Mouse (Mus musculus): ENCODE measurements at regions not wholly inside any gene's neighbourhood (a gene's known extent, or its start where the extent isn't known, plus 50 kb on each side); places are given as distances from the start of the nearest gene placed in this dataset.

- Histone ChIP-seq H3K27me3 (ENCODE audit: control insufficient read depth, insufficient read depth, low read length) (no peaks in the 10 kb centered on the region), H3K4me3 (ENCODE audit: low read depth, low read length) (no peak overlapping the region), H3K27ac (ENCODE audit: insufficient read depth, low read depth, low read length) (no peak overlapping the region), H3K36me3 (ENCODE audit: control insufficient read depth, insufficient read depth, low read length) (no peaks in the 10 kb centered on the region), H3K4me1 (ENCODE audit: control insufficient read depth, insufficient read depth, insufficient read length, low read length) (no peaks in the 10 kb centered on the region)
- TF ChIP-seq POLR2A (IDR thresholded peaks at IDR 0.05; ENCODE audit: low read depth, low read length) (no peak), CTCF (IDR thresholded peaks at IDR 0.05; ENCODE audit: extremely low read depth, insufficient read length, insufficient replicate concordance, low read depth, low read length) (no peak)
- WGBS: 81% methylated on average over 8 of the region's 8 CpGs
Observed at GRCm38 (mm10) chr16:23686783-23687182, 166.2 kb upstream of the Masp1 start.

DNA sequence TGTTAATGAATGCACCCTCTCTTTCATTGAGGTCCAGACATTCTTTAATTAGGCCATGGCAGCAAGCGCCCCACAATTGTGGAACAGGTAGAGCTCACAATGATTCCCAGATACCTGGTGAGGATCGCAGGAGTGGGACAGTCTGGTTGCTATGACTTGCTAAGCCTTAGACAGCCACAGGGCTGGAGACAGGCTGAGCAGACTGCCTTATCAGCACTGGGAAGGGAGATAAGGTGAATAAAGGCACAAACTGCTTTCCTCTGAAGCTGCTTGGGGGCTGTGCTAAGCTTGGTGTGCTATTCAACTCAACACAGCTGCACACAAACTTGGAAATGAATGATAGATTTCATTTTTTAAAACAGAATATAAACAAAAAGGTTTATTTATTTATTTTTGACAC lies 159.8 kb upstream of the Masp1 start:
- H3K4me3 ChIP-seq (ENCODE audit: low read depth, low read length): no peak overlapping the region
- H3K4me1 ChIP-seq (ENCODE audit: control insufficient read depth, insufficient read depth, insufficient read length, low read length): no peaks in the 10 kb centered on the region
- WGBS: 21% methylated on average over 2 of the region's 2 CpGs
- H3K36me3 ChIP-seq (ENCODE audit: control insufficient read depth, insufficient read depth, low read length): no peaks in the 10 kb centered on the region
- TF ChIP-seq POLR2A (IDR thresholded peaks at IDR 0.05; ENCODE audit: low read depth, low read length) (no peak), CTCF (IDR thresholded peaks at IDR 0.05; ENCODE audit: extremely low read depth, insufficient read length, insufficient replicate concordance, low read depth, low read length) (no peak)
- H3K27me3 ChIP-seq (ENCODE audit: control insufficient read depth, insufficient read depth, low read length): no peaks in the 10 kb centered on the region
- no peak overlapping the region for H3K27ac ChIP-seq (ENCODE audit: insufficient read depth, low read depth, low read length)

GRCm38 (mm10) chr16:23672375-23672774 lies 151.8 kb upstream of the Masp1 start:
- Histone ChIP-seq H3K4me3 (ENCODE audit: low read depth, low read length) (no peak overlapping the region), H3K4me1 (ENCODE audit: control insufficient read depth, insufficient read depth, insufficient read length, low read length) (no peaks in the 10 kb centered on the region), H3K27ac (ENCODE audit: insufficient read depth, low read depth, low read length) (no peak overlapping the region), H3K27me3 (ENCODE audit: control insufficient read depth, insufficient read depth, low read length) (no peaks in the 10 kb centered on the region), H3K36me3 (ENCODE audit: control insufficient read depth, insufficient read depth, low read length) (no peaks in the 10 kb centered on the region)
- TF ChIP-seq POLR2A (IDR thresholded peaks at IDR 0.05; ENCODE audit: low read depth, low read length) (no peak), CTCF (IDR thresholded peaks at IDR 0.05; ENCODE audit: extremely low read depth, insufficient read length, insufficient replicate concordance, low read depth, low read length) (no peak)
- 68% methylated on average over 6 of the region's 6 CpGs for WGBS

DNA sequence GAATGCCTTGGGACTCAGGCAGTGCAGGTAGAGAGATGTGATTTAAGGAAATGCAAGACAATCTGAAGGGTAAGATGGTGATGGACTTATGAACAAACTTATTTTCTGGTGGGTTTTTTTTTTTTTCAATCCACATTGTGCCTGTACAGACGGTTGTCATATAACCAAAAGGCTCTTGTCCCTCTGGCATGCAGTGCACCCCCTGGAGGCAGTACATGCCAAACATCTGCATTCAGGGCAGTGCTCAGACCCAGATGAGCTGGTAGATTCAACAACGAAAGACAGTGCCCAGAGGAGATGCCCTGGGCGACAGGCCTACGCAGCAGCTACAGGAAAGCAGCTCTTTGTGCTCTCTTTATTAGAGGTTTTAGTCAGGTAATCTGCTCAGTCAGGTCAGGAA lies 149.5 kb upstream of the Masp1 start:
- Histone ChIP-seq H3K4me1 (ENCODE audit: control insufficient read depth, insufficient read depth, insufficient read length, low read length) (no peaks in the 10 kb centered on the region), H3K4me3 (ENCODE audit: low read depth, low read length) (no peak overlapping the region), H3K27me3 (ENCODE audit: control insufficient read depth, insufficient read depth, low read length) (no peaks in the 10 kb centered on the region), H3K36me3 (ENCODE audit: control insufficient read depth, insufficient read depth, low read length) (no peaks in the 10 kb centered on the region), H3K27ac (ENCODE audit: insufficient read depth, low read depth, low read length) (no peak overlapping the region)
- WGBS: 73% methylated on average over 4 of the region's 4 CpGs
- no peak for TF ChIP-seq POLR2A (IDR thresholded peaks at IDR 0.05; ENCODE audit: low read depth, low read length)
- no peak for TF ChIP-seq CTCF (IDR thresholded peaks at IDR 0.05; ENCODE audit: extremely low read depth, insufficient read length, insufficient replicate concordance, low read depth, low read length)

- 85% methylated on average over 4 of the region's 4 CpGs for WGBS
- Histone ChIP-seq H3K27me3 (ENCODE audit: control insufficient read depth, insufficient read depth, low read length) (no peaks in the 10 kb centered on the region), H3K4me3 (ENCODE audit: low read depth, low read length) (no peak overlapping the region), H3K36me3 (ENCODE audit: control insufficient read depth, insufficient read depth, low read length) (no peaks in the 10 kb centered on the region), H3K4me1 (ENCODE audit: control insufficient read depth, insufficient read depth, insufficient read length, low read length) (no peaks in the 10 kb centered on the region), H3K27ac (ENCODE audit: insufficient read depth, low read depth, low read length) (no peak overlapping the region)
- no peak for TF ChIP-seq POLR2A (IDR thresholded peaks at IDR 0.05; ENCODE audit: low read depth, low read length)
- TF ChIP-seq CTCF (IDR thresholded peaks at IDR 0.05; ENCODE audit: extremely low read depth, insufficient read length, insufficient replicate concordance, low read depth, low read length): no peak
Observed at GRCm38 (mm10) chr16:23669651-23670050, 149.0 kb upstream of the Masp1 start.
